Mouse (Mus musculus) thymus, adult 2 months (tissue): ENCODE measurements at regions not wholly inside any gene's neighbourhood (a gene's known extent, or its start where the extent isn't known, plus 50 kb on each side); places are given as distances from the start of the nearest gene placed in this dataset.

ENCODE experiments used
- CTCF ChIP-seq: fragments of 200-500 bp; IDR thresholded peaks from 2 replicates; pipeline ENCODE4 v1.5.1; 2012; ENCODE audit warnings: mild to moderate bottlenecking, control low read depth, low read length, moderate library complexity, borderline replicate concordance; ENCODE audit not compliant: control insufficient read depth, poor library complexity, insufficient read depth; ENCODE audit errors: extremely low read depth
- POLR2A ChIP-seq: fragments of 200-500 bp; IDR thresholded peaks from 2 replicates; pipeline ENCODE4 v1.6.1; 2012; ENCODE audit warnings: mild to moderate bottlenecking, low read length, control low read depth, moderate library complexity; ENCODE audit not compliant: control insufficient read depth, poor library complexity, insufficient read depth; ENCODE audit errors: extremely low read depth

GRCm38 (mm10) chr10:67448875-67449274 is 86.4 kb upstream of the Egr2 start:
- no peak for TF ChIP-seq CTCF
- no peak for TF ChIP-seq POLR2A
